Mouse (Mus musculus) WW6 (cell line): ENCODE data around the gene Zfp385c.

Experiments used
- DNase-seq: peaks from one replicate; pipeline ENCODE4 v3.0.0-alpha.2; 2013; ENCODE audit warnings: low read depth, low spot score

Zfp385c gene

DNA sequence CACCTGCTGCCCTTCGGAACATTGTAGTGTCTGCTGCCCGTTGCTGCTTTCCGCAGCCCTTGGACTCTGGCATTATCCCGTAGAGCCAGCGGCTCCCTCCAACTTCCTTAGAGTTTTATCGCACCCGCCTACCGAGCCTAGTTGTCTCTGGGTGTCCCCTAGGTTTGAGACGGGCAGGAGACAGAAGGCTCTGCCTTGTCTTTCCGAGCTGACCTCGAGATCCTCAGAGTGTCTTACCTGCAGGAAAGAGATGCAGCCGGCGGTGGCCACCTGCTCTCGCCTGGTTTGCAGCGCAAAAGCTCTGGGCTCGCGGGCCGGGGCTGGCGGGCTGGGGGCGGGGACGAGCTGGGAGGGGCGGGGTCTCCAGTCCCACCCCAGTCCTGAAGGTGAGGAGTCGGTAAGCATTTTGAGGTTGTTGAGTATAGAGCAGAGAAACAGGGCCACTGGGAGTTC is at the start of gene Zfp385c:
TSS of gene Zfp385c (minus strand) at position 292 of the 453 bp plus-strand sequence.
- no peak for DNase-seq

DNA sequence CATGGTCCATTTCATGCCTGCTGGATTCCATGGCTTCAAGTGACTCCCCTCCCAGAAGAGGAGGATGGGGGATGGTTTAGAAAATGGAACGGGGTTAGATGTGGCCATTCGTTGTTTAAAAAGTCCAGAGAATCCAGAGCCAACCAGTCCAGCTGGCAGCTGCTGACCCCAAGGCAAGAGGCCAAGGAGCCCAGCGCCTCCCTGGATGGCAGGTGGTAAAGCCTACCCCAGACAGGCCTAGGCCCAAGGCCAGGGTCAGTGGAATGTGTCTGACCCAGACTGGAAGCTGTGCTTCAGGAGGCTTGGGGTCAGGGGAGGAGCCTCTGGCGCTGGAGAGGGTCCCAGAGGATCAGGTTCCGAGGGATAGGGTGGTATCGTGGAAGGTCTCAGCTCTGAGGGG is 49.1 kb upstream of the Zfp385c start:
- no peak for DNase-seq

DNA sequence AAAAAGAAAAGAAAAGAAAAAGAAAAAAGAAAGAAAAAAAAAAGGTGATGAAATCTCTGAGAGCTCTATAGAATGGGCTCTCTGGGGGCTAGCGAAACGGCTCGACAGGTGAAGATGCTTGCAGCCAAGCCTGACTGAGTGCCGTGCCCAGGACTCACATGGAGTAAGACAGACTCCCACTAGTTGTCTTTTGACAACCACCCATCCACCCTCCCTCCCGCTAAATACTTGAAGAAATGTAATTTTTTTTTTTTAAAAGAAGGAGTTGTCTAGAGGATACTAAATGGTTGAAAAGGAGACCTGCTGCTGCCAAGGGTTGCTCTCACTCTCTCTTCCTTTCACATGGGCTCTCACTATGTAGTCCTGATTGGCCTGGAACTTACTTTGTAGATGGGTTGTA is 46.5 kb upstream of the Zfp385c start:
- DNase-seq: no peak

DNA sequence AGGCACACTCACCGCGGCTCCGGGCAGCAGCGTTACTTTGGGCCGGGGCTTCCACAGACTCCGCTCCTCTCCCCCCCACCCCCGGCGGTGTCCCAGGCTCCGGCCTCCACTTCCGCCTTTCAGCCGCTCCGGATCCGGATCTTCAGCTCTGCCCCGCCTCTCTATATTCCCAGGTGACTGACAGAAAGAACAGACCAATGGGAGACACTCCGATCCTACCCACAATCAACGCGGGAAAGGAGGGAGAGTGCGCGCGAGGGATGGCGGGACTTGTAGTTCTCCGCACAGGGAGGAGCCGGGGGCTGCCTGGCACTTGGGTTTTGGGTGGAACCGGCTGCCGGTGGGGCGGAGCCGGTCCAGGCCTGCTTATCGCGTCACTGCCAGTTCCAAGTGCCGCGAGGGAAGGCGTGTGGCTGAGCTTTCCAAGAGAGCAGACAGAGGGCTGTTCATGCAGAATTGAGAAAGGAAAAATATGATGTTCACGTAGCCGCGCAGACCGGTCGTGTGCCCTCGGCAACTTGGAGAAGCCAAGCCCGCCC is 45.9 kb upstream of the Zfp385c start, which contains the start of gene Rab5c:
TSS of gene Rab5c (minus strand) at position 150 of the 539 bp plus-strand sequence.
- peak; percentile 99 for DNase-seq

DNA sequence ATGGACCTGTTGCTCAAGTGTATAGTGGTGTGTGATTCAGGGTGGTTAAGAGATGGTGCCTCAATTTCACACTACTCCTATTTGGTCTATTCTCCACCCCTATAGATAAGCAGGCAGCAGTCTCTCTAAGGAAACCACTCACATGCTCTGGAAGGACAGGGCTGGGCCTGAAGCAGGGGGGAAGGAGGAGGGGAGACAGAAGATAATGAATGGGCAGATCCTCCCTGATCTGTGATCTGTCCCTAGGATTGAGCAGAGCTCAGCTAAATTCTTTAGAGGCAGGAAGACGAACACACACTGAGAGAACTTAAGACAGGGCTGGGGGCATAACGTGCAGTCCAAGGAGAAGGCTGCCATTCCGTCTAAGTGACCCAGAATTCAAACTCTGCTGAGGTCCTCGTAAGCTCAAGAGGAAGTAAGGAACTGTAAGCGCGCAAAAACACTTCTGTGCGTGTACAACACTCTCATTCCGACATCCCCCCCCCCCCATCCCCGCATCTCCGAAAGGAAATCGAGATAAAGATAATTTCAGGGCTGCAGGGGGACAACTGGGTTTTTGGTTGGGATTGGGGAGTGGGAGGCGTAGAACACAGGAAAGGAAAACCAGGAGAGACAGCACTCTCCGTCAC is 45.0 kb upstream of the Zfp385c start:
- DNase-seq: no peak

DNA sequence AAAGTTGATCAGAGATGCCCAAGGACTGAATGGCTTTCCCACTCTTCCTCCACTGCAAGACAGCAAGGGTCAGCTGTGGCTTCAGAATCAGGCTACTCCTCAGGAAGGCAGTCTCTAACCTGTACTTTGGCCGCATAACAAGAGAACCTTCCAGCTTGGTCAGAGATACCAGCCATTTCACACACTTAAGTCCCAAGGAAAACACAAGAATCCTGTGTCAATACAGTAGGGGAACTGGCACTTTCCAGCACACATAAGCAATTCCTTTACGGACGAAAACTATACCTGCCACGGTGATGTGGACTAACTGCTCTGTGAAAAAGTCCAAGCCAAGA is 44.5 kb upstream of the Zfp385c start:
- DNase-seq: no peak

DNA sequence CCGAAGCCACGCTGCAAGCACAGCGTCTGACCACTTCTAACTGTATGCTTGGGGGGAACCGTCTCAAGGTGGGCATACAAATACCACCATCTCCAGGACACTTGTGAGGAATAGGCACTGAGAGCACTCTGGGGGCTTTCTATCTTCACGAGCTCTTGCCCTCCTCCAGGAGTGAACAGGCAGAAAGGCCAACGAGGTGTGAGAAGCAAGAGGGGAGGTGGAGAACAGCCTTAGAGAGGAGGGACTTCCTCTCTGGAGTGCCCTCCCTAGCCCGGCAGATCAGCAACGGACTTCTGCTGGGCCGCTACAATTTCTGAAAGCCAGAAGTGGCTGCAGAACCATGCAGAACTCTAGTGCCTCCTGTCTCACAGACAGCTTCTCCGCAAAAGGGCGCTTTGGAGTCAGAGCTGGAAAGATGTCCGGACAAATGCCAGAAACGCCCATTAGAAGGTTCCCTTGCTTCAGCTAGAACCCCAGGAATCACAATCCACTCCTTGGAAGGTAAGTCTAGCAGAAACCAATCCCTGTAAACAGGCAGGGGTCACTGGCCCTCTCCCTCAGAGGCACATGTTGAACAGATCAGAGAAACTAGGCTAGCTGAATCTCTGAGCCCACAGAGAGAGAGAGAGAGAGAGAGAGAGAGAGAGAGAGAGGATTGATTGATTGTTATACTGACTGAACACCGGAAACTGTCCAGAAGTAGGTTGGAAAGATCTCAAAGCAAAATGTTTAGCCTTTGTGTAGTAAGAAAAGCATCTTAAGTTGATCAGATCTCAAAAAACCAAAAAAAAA is 43.9 kb upstream of the Zfp385c start:
- no peak for DNase-seq

DNA sequence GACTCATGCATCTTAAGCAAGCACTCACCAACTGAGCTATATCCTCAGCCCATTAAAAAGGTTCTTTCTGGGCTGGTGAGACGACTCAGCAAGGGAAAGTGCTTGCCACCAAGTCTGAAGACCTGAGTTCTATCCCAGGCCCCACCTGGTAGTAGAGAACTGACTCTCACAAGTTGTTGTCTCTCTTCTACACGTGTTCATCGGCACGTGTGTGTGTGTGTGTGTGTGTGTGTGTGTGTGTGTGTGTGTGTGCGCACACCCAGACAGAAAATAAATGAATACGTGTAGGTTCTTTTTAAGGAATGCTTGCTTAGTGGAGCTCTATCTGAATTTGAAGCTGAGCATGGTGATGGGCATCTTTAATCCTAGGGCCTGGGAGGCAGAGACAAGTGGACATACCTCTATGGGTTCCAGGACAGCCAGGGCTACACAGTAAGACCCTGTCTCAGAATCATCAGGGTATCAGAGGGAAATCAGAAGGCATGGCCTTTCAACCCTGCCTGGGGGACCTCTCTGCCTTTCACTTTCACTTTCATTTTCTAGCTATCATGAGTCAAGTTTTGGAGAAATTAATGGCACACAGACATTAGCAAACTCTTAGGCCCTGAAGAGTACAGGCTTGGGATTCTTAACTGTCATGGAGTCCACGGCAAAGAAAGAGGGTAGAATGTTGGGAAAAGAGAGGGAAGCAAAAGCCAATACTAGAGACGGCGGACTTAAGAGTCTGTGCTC is 43.0 kb upstream of the Zfp385c start:
- no peak for DNase-seq

DNA sequence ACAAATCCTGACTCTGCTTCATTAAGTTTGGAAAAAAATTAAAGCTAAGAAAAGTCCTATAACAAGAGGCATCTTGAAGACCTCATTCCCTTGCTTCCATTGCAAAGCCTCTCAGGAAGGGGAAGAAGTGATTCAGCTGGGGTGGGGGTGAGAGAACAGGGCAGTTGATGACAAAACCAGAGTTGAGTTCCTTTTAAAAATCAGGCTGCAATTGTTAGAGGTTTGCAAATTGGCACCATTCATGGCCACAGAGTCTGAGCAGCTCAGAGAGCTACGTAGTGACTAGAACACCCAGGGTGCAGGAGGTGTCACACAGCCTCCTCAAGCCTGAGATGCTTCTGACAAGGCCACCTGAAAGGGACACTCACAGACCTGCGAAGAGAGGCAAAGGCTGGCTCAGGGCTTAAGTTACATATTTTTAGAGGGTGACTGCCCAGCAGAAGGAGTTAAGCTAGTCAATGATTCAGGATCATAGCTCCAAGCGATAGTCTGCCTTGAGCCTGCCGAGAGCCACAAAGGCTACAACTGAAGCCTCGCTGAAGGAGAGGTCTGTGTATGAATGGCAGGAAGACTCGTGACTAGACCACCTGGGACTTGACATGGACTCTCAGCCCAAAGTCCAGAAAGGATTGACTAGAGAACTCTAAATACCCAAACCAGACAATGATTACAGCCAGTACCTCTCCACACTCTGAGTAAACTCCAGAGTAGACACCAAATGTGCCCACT is 38.4 kb upstream of the Zfp385c start:
- no peak for DNase-seq

DNA sequence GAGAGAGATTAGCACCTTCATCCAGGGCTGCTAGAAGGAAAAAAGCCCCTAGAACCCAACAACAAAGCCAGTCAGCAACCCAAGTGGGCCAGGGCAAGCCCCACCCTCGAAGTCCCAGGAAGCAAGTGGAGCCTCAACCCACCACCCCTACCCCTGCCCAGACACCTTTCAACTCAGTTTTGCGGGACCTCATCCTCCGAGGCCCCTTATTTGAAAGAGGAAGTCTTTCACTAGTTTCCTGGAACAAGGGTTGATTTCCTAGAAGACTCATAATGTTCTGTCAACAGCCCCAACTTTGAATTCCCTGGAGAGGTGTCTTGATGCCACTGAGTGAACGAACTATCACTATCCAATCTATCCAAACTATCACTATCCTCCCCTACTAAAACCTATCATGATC is 37.7 kb upstream of the Zfp385c start:
- DNase-seq: no peak

DNA sequence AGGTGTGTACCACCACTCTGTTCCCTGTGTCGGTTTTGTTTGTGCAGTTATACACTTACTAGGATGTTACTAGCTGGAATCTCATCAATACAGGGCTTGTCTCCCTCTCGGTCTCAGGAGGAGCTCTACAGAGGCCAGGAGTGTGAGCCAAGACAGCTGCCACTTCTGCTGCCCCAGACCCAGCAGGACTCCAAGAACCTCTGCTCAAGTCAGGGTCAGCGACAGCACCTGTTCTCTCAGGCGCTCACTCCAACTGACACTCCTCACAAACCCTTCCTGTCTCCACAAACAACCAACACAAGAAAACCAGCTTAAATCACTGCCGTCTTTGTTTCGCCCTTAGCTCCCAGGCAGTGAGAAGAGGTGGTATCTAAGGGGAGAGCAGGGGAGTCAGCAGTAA is 36.3 kb upstream of the Zfp385c start:
- DNase-seq: no peak

DNA sequence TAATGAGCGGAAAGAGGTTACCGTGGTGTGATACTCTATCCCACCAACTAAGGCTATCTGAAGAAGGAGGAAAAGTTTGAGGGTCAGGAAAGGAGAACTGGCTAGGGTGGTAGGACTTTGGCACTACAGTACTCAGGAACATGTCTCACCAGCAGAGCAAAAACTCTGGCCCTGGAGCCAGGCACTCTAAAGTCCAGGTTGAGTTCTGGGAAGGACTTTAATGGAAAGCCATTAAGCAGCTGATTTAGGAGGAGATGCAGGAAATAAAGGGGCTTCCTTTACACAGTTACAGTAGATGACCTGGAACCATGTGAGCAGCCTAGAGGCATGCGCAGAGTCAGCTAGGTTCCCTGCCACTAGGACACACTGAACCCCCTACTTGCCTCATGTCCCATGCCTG is 34.9 kb upstream of the Zfp385c start:
- no peak for DNase-seq

DNA sequence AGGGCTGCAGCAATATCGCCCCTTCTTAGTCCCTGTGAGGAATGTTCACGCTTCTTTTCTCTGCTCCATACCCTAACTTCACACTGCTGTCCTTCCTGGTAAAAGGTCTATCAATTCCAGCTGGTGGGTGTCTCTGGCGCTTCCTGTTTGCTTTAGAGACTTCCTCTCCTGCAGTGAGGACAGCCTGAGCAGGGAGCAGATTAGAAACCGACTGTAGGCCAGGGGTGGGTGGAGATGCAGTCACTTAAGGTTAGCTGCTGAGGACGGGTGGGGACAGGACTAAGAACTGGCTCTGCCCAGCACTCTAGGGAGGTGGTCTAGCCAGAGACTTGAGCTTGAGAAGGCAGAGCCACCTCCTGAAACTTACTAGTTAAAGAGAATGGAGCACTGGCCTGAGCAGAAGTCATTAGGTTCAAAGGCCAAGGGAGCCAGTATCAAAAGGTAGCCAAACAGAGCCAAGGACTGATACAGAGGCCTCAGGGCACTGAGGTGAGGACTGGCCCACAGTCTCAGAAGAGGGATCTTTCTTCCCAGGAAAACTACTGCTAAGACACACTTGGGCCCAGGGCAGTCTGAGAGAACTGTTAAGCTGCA is 32.8 kb upstream of the Zfp385c start:
- DNase-seq: no peak

DNA sequence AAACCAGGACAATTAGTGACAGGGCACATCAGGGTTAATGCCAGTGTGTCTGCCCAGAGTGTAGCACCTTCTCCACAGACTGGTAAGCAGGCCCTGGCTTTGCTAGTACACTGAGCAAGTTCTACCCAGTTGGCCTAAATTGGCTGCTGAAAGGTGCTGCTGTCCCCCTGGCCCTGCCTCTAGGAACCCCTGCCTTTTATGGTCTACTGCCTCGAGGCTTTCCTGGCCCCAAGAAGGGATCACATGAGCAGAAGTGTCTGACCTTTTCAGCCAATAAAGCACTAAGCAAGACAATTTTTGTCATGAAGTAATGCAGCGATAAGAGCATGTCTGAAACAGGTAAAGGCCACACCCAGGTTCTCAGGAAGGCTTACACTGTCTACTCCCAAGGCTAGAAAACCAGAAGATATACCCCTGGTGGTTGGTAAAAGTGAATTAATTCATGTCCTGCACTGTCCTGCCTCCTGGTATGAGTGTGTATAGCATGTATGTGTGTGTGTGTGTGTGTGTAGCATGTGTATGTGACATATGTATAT is 30.3 kb upstream of the Zfp385c start:
- DNase-seq: no peak

DNA sequence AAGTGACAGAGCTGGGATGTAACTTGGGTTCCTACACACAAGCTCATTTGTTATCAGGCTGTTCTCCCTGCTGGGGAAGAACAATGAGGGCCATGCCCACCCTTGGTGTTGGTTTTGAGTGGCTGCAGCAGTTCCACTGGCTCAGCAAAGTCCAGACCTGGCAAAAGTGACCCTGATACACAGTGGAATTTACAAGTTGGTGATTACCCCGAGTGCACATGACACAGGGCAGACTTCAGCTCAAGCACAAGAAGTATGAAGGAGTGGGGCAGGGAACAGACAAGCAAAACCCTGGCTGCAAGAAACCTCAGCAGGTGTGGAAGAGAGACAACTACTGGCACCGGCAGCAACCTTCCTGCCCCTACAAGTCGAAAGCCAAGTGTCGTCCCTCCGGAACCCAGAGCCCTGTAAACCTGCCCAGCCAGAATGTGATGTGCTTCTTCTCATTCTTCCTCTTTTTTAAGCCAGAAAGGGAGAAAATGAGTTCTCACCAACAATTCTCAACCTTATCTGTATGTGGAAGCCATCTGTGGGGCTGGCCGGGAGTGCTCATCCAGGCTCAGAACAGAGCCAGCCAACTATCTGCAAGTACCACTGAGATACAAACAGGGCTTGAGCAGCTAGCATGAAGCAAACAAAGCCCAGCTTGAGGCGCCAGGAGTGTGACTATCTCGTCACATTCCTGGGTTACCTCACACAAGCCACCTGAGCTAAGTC is 29.7 kb upstream of the Zfp385c start:
- no peak for DNase-seq

DNA sequence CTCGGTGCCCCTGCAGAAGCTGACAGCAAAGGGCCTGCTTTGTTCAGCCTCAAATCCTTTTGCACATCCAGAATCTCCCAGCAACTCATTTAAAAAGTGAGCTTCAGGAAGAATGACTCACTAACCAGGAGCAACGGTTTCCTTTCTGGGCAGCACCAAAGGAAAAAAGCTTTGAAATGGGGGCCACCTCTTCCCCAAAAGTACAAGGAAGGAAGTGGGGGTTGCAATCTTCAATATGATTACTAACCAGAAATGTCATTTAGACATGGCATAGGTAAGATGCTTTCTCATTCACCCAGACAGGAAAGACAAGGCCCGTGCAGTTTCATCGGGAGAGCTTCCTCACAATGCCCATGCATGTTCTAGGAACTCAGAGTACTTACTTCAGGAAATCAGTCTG is 29.0 kb upstream of the Zfp385c start:
- DNase-seq: no peak

DNA sequence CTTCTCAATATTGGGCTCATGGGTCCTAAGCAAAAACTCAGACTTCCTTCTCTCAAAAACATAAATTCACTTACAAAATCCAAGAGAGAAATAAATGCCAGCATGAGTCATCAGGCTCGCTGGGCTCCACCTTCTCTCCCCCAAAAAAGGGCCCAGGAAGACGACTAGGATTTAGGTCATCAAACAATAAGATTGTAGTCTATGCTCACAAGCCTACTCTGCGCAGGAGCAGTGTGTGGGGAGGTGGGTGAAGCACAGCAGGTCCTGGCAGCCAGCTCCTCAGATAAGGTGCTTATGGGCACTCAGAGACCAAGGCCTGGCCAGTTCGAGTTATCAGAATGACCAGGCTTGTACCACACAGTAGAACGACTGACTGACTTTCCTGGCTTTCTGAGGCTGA is 28.1 kb upstream of the Zfp385c start:
- no peak for DNase-seq

DNA sequence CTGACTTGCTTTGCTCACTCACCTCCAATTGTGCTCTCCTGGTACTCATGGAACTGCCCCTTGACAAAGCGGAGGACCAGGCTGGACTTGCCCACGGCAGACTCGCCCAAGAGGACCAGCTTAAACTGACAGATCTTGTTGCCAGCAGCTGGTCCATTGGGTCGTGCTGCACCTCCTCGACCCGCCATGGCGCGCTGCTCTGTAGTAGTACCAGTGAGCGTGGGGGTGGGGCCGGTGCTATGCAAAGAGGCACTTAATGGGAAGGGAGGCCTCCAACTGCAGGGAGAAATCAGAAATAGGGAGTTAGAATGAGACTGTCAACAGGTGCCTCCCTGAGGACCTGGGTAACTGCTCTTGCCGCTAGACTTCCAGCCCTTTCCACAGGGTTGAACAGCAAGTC is 27.6 kb upstream of the Zfp385c start:
- no peak for DNase-seq

DNA sequence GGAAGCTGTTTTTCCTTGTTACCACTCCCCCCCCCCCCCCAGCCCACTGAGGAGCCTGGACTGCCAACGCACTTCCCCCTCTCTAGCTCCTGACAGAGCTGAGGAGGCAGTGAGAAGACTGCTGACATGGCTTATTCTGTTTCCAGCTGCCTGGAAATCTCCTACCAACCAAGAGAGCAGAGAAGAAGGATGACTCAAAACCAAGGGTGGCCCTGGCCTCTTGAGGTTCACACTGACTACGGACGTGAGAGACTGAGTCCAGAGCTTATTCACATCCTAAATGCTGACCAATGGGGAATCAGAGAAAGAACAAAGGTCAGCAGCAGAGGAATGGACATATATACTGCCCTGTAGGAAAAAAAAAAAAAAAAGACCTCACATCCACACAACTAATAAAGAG is 27.1 kb upstream of the Zfp385c start:
- no peak for DNase-seq

DNA sequence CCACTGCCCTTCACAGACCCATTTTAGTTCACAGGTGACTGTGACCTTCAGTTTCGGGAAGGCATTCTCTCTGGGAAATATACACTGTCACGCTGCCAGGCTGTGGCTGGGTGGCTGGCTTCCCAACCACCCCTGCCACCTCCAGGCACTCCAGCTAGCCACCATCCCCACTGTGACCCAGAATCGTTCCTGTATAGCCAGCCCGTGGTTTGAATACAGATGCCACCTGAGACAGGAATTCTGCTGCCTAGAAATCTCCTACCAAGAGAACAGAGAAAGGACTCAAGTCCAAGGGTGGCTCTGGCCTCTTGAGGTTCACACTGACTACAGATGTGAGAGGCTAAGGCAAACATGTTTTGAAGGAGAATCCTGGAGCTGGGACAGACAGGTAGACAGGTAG is 26.6 kb upstream of the Zfp385c start:
- DNase-seq: no peak
